Mouse (Mus musculus): ENCODE results near the gene Cops7a. TPM values are rescaled to one million over a fixed set of nuclear protein-coding genes. Genes with fewer than 3 reads are reported as not detected.

Gene Cops7a
- total and polyA plus RNA-seq, 2 experiments from 2014 or later, result 134 to 241 TPM

- Histone ChIP-seq H3K4me3 (ENCODE audit: low read depth, low read length) (no peak overlapping the region), H3K4me2 (ENCODE audit: low read depth, low read length) (no peak overlapping the region), H3K36me3 (replicated peaks; ENCODE audit: control insufficient read depth, insufficient read depth, low read length) (no peaks in the 10 kb centered on the region), H3K27ac (ENCODE audit: low read depth) (no peak overlapping the region), H3K9ac (replicated peaks; ENCODE audit: low read depth, low read length) (no peak overlapping the region), H3K4me1 (ENCODE audit: control insufficient read depth, insufficient read depth) (peaks cover 20% of the 10 kb centered on the region), H3K9me3 (replicated peaks; ENCODE audit: control insufficient read depth, low read length) (no peaks in the 10 kb centered on the region), H3K27me3 (ENCODE audit: control insufficient read depth, insufficient read depth, low read length) (peaks cover 20% of the 10 kb centered on the region; the same call in 1 of the 2 replicates)
- WGBS, result 28% methylated on average over 3 of the region's 3 CpGs
- no peak for TF ChIP-seq CTCF (IDR thresholded peaks at IDR 0.05; ENCODE audit: low read depth)
- no peak for TF ChIP-seq EP300 (IDR thresholded peaks at IDR 0.05; ENCODE audit: low read depth)
- DNase-seq (ENCODE audit: low spot score), result no peak
- no peak for ATAC-seq (ENCODE audit: insufficient read depth, low read depth)
These were observed 39.7 kb upstream of the Cops7a start for GRCm38 (mm10) chr6:125005086-125005485.

- H3K4me2 ChIP-seq (ENCODE audit: low read depth, low read length), result no peak overlapping the region
- H3K27ac ChIP-seq (ENCODE audit: low read depth), result no peak overlapping the region
- no peak for TF ChIP-seq CTCF (IDR thresholded peaks at IDR 0.05; ENCODE audit: low read depth)
- WGBS, result 14% methylated on average over 3 of the region's 3 CpGs
- no peaks in the 10 kb centered on the region for H3K36me3 ChIP-seq (replicated peaks; ENCODE audit: control insufficient read depth, insufficient read depth, low read length)
- no peaks in the 10 kb centered on the region for H3K9me3 ChIP-seq (replicated peaks; ENCODE audit: control insufficient read depth, low read length)
- ATAC-seq (ENCODE audit: insufficient read depth, low read depth), result no peak
- no peak for DNase-seq (ENCODE audit: low spot score)
- peaks cover 33% of the 10 kb centered on the region for H3K27me3 ChIP-seq (ENCODE audit: control insufficient read depth, insufficient read depth, low read length)
- H3K9ac ChIP-seq (replicated peaks; ENCODE audit: low read depth, low read length), result no peak overlapping the region
- H3K4me1 ChIP-seq (ENCODE audit: control insufficient read depth, insufficient read depth), result peaks cover 17% of the 10 kb centered on the region
- H3K4me3 ChIP-seq (ENCODE audit: low read depth, low read length), result no peak overlapping the region
These were observed 38.4 kb upstream of the Cops7a start for GRCm38 (mm10) chr6:125003706-125004105.

DNA sequence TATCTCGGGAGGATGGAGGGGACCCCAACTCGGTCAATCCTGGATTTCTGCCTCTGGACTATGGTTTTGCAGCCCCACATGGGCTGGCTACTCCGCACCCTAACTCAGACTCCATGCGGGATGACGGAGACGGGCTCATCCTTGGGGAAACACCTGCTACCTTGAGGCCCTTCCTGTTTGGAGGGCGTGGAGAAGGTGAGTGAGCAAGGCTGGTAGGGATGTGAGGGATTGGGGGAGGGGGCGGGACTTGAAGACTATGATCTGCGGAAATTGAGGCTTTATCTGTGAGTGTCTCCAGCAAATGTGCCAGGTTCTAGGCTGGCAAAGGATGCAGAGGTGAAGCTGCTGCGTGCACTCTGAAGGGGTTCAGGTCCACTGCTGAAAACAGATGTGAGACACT lies 34.2 kb upstream of the Cops7a start:
- Histone ChIP-seq H3K27ac (ENCODE audit: low read depth) (no peak overlapping the region), H3K9ac (replicated peaks; ENCODE audit: low read depth, low read length) (no peak overlapping the region), H3K4me2 (ENCODE audit: low read depth, low read length) (no peak overlapping the region), H3K36me3 (replicated peaks; ENCODE audit: control insufficient read depth, insufficient read depth, low read length) (no peaks in the 10 kb centered on the region), H3K4me3 (ENCODE audit: low read depth, low read length) (no peak overlapping the region), H3K4me1 (ENCODE audit: control insufficient read depth, insufficient read depth) (peaks cover 12% of the 10 kb centered on the region), H3K27me3 (ENCODE audit: control insufficient read depth, insufficient read depth, low read length) (peaks cover 74% of the 10 kb centered on the region), H3K9me3 (replicated peaks; ENCODE audit: control insufficient read depth, low read length) (no peaks in the 10 kb centered on the region)
- 28% methylated on average over 10 of the region's 10 CpGs for WGBS
- TF ChIP-seq CTCF (IDR thresholded peaks at IDR 0.05; ENCODE audit: low read depth), result no peak
- TF ChIP-seq EP300 (IDR thresholded peaks at IDR 0.05; ENCODE audit: low read depth), result no peak
- no peak for ATAC-seq (ENCODE audit: insufficient read depth, low read depth)
- no peak for DNase-seq (ENCODE audit: low spot score)

GRCm38 (mm10) chr6:124999091-124999490 lies 33.8 kb upstream of the Cops7a start:
- H3K4me1 ChIP-seq (ENCODE audit: control insufficient read depth, insufficient read depth), result peaks cover 7% of the 10 kb centered on the region; the same call in 1 of the 2 replicates
- no peak overlapping the region for H3K4me2 ChIP-seq (ENCODE audit: low read depth, low read length)
- H3K27ac ChIP-seq (ENCODE audit: low read depth), result no peak overlapping the region
- H3K4me3 ChIP-seq (ENCODE audit: low read depth, low read length), result no peak overlapping the region
- no peak for ATAC-seq (ENCODE audit: insufficient read depth, low read depth)
- no peak for DNase-seq (ENCODE audit: low spot score)
- no peak overlapping the region for H3K9ac ChIP-seq (replicated peaks; ENCODE audit: low read depth, low read length)
- WGBS, result 36% methylated on average over 14 of the region's 14 CpGs
- H3K27me3 ChIP-seq (ENCODE audit: control insufficient read depth, insufficient read depth, low read length), result peaks cover 79% of the 10 kb centered on the region
- H3K9me3 ChIP-seq (replicated peaks; ENCODE audit: control insufficient read depth, low read length), result no peaks in the 10 kb centered on the region
- H3K36me3 ChIP-seq (replicated peaks; ENCODE audit: control insufficient read depth, insufficient read depth, low read length), result no peaks in the 10 kb centered on the region
- TF ChIP-seq EP300 (IDR thresholded peaks at IDR 0.05; ENCODE audit: low read depth) (no peak), CTCF (IDR thresholded peaks at IDR 0.05; ENCODE audit: low read depth) (no peak)

DNA sequence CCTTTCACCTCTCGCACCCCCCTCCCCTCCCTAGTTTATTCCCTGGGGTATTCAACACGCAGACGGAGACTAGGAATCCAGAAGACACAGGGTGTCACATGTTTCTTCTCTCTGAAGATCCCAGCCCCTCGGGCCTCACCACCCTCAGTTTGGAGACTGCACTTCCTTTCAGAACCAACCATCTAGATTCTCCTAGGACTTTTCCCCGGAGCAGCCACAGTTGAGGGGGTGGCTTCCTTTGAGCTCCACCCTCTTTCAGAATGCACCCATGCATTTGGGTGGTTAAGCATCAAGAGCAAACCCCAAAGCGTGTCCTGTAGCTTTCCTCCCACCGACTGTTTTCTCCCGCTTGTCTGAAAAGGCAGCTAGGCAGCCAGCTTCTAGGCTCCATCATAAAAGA lies 32.7 kb upstream of the Cops7a start:
- no peaks in the 10 kb centered on the region for H3K36me3 ChIP-seq (replicated peaks; ENCODE audit: control insufficient read depth, insufficient read depth, low read length)
- no peak overlapping the region for H3K4me3 ChIP-seq (ENCODE audit: low read depth, low read length)
- H3K4me1 ChIP-seq (ENCODE audit: control insufficient read depth, insufficient read depth), result peaks cover 6% of the 10 kb centered on the region; the same call in 1 of the 2 replicates
- H3K4me2 ChIP-seq (ENCODE audit: low read depth, low read length), result peak overlapping the region; percentile 84
- H3K27ac ChIP-seq (ENCODE audit: low read depth), result no peak overlapping the region
- 6% methylated on average over 8 of the region's 8 CpGs for WGBS
- ATAC-seq (ENCODE audit: insufficient read depth, low read depth) (no peak), DNase-seq (ENCODE audit: low spot score) (no peak)
- H3K9me3 ChIP-seq (replicated peaks; ENCODE audit: control insufficient read depth, low read length), result no peaks in the 10 kb centered on the region
- H3K27me3 ChIP-seq (ENCODE audit: control insufficient read depth, insufficient read depth, low read length), result peaks cover 85% of the 10 kb centered on the region
- TF ChIP-seq EP300 (IDR thresholded peaks at IDR 0.05; ENCODE audit: low read depth) (no peak), CTCF (IDR thresholded peaks at IDR 0.05; ENCODE audit: low read depth) (no peak)
- H3K9ac ChIP-seq (replicated peaks; ENCODE audit: low read depth, low read length), result no peak overlapping the region
